Mouse (Mus musculus) heart, postnatal 0 days (tissue): ENCODE data around the gene Rgs11. TPM values are rescaled to one million over a fixed set of nuclear protein-coding genes. Genes with fewer than 3 reads are reported as not detected.
A peak's percentile ranks its signal among the peaks of the same experiment; 100 is the strongest.
"Not testable (repeated sequence)": the region's sequence is repeated elsewhere in the genome, so short reads cannot be mapped to it uniquely, and the experiment has no call there.

Source experiments
- ATAC-seq: fragments of 200-750 bp; cut with Nextera tagmentation; 2 replicates; pipeline ENCODE4 v1.8.0; 2017; ENCODE audit warnings: low read depth, moderate number of reproducible peaks, moderate library complexity; ENCODE audit not compliant: insufficient read depth
- DNase-seq: peaks from one replicate; pipeline ENCODE4 v3.0.0-alpha.2; 2016; ENCODE audit warnings: low spot score
- H3K27ac ChIP-seq: fragments of 300-500 bp; sonication (generic); 2 replicates; pipeline ENCODE4 v1.5.1; 2014; ENCODE audit warnings: low read depth, mild to moderate bottlenecking
- H3K27me3 ChIP-seq: fragments of 300-500 bp; sonication (generic); 2 replicates; pipeline ENCODE4 v1.6.1; 2014; ENCODE audit warnings: low read length, mixed read lengths; ENCODE audit not compliant: control insufficient read depth, insufficient read depth
- H3K36me3 ChIP-seq: fragments of 300-500 bp; sonication (generic); replicated peaks from 2 replicates; pipeline ENCODE4 v1.6.1; 2014; ENCODE audit warnings: low read length, mixed read lengths; ENCODE audit not compliant: control insufficient read depth, insufficient read depth
- H3K4me1 ChIP-seq: fragments of 300-500 bp; sonication (generic); 2 replicates; pipeline ENCODE4 v1.6.1; 2014; ENCODE audit warnings: antibody characterized with exemption; ENCODE audit not compliant: control insufficient read depth, insufficient read depth
- H3K4me2 ChIP-seq: fragments of 300-500 bp; sonication (generic); 2 replicates; pipeline ENCODE4 v1.6.1; 2014; ENCODE audit warnings: low read depth, mild to moderate bottlenecking, low read length, moderate library complexity
- H3K4me3 ChIP-seq: fragments of 300-500 bp; sonication (generic); 2 replicates; pipeline ENCODE4 v1.5.1; 2014; ENCODE audit warnings: low read depth, low read length
- H3K9ac ChIP-seq: fragments of 300-500 bp; sonication (generic); replicated peaks from 2 replicates; pipeline ENCODE4 v1.6.1; 2014; ENCODE audit warnings: low read depth, low read length, mixed read lengths
- H3K9me3 ChIP-seq: fragments of 300-500 bp; sonication (generic); replicated peaks from 2 replicates; pipeline ENCODE4 v1.6.1; 2016; ENCODE audit warnings: low read length; ENCODE audit not compliant: control insufficient read depth
- CTCF ChIP-seq: IDR thresholded peaks from 2 replicates; pipeline ENCODE4 v1.5.1; 2016; ENCODE audit warnings: antibody characterized with exemption, control low read depth, low read depth
- EP300 ChIP-seq: IDR thresholded peaks from 2 replicates; pipeline ENCODE4 v1.6.1; 2016; ENCODE audit warnings: antibody characterized with exemption, low read depth
- WGBS: fragments of 180-500 bp; shearing (Covaris S2); extraction: QIAGEN DNeasy Blood & Tissue Kit; methylation state at CpG from one replicate; pipeline ENCODE4 v1.1.7; 2014; 5-methylcytosine and 5-hydroxymethylcytosine counted together
- polyA plus RNA-seq: library from polyadenylated mRNA; unstranded; fragments of >200 nt; fragmentation: Nextera tagmentation; extraction: Ambion mirVana; gene quantifications from 2 replicates; pipeline ENCODE4 v1.2.1, GENCODE M21; 2015
- total RNA-seq: library from RNA; depleted of rRNA; stranded (reverse); fragments of >200 nt; gene quantifications from 2 replicates; pipeline ENCODE4 v1.2.3, GENCODE M21; 2014; ENCODE audit warnings: low replicate concordance; rRNA removed

The Rgs11 gene
- 1.5 and 6.4 TPM in 2 replicates for total RNA-seq
- polyA plus RNA-seq = 1.2 and 1.5 TPM in 2 replicates

DNA sequence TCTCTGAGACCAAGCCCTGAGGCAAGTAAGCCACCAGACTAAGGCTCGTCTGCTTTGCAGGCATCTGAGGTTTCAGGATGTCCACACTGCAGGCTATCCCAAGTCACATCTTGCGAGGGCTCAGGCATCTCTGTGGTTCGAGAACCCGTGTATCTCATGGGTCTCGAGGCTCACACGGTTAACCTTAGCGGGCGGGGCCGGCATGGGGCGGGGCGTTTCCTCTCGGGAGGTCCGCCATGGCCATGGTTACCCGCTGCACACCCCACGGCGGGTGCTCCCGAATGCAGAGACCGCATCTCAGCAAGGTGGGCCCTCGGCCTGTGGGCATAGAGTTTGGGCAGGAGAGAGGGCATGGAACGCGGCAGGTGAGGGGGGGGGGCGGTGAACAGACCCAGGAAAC lies at the start of gene Rgs11:
Gene Rgs11 (plus strand): TSS at position 215 of the 400 bp plus-strand sequence.
- H3K9ac ChIP-seq = no peak within 1 kb of the TSS
- H3K27me3 ChIP-seq = peaks cover 50% of the 10 kb centered on the region
- no peaks in the 10 kb centered on the region; the same call in 1 of the 2 replicates for H3K36me3 ChIP-seq
- H3K4me2 ChIP-seq = peak within 1 kb of the TSS; percentile 87
- no peaks in the 10 kb centered on the region for H3K9me3 ChIP-seq
- 2% methylated on average over 21 of the region's 22 CpGs for WGBS
- DNase-seq = no peak
- peaks cover 14% of the 10 kb centered on the region for H3K4me1 ChIP-seq
- no peak for TF ChIP-seq EP300
- TF ChIP-seq CTCF = no peak
- H3K4me3 ChIP-seq = peak within 1 kb of the TSS; percentile 50
- H3K27ac ChIP-seq = no peak within 1 kb of the TSS
- no peak for ATAC-seq

DNA sequence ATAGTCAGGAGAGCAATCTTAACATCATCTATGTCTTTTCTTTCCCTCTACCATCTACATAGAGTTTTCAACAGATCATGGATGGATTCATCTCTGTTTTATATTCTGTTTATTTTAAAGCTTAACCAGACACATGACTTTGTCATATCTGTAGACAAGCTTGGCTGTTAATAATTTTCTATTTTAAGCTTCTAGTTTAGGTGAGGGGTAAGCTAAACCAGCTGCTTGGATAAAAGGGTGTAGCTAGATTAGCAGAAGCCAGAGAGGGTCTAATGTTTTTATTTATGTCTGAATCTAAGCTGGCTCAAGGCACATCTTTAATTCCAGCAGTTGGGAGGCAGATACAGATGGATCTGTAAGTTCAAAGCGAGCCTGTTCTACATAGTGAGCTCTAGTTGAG lies 40.0 kb upstream of the Rgs11 start:
- no peaks in the 10 kb centered on the region for H3K27me3 ChIP-seq
- no peaks in the 10 kb centered on the region for H3K4me1 ChIP-seq
- no peaks in the 10 kb centered on the region for H3K9me3 ChIP-seq
- peak overlapping the region; percentile 7 for H3K4me2 ChIP-seq
- no peaks in the 10 kb centered on the region for H3K36me3 ChIP-seq
- 76% methylated on average over 1 of the region's 1 CpGs for WGBS
- no peak overlapping the region for H3K9ac ChIP-seq
- ATAC-seq = no peak
- TF ChIP-seq CTCF = no peak
- peak; percentile 41; the same call in 1 of the 2 replicates for TF ChIP-seq EP300
- H3K4me3 ChIP-seq = no peak overlapping the region
- peak; percentile 53 for DNase-seq
- peak overlapping the region; percentile 66 for H3K27ac ChIP-seq

DNA sequence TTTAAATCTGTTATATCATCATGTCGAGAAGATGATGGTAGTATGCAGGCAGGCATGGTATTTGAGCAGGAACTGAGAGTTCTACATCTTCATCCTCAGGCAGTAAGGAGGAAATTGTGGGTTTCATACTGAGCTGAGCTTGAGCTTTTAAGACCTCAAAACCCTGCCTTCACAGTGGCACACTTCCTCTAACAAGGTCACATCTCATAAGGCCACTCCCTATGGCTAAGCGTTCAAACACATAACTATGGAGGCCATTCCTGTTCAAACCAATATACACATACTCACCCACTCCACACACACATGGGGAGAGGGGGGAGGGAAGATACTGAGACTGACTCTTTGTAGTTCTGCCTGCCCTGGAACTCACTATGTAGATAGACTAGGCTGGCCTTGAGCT lies 34.7 kb upstream of the Rgs11 start:
- H3K9ac ChIP-seq = no peak overlapping the region
- no peaks in the 10 kb centered on the region for H3K27me3 ChIP-seq
- no peak overlapping the region for H3K4me3 ChIP-seq
- DNase-seq = no peak
- no peaks in the 10 kb centered on the region for H3K9me3 ChIP-seq
- H3K4me2 ChIP-seq = no peak overlapping the region
- no peak for TF ChIP-seq CTCF
- no peak for TF ChIP-seq EP300
- H3K27ac ChIP-seq = no peak overlapping the region; the same call in 1 of the 2 replicates
- WGBS = 80% methylated on average over 2 of the region's 2 CpGs
- H3K36me3 ChIP-seq = no peaks in the 10 kb centered on the region
- no peak for ATAC-seq
- no peaks in the 10 kb centered on the region for H3K4me1 ChIP-seq

DNA sequence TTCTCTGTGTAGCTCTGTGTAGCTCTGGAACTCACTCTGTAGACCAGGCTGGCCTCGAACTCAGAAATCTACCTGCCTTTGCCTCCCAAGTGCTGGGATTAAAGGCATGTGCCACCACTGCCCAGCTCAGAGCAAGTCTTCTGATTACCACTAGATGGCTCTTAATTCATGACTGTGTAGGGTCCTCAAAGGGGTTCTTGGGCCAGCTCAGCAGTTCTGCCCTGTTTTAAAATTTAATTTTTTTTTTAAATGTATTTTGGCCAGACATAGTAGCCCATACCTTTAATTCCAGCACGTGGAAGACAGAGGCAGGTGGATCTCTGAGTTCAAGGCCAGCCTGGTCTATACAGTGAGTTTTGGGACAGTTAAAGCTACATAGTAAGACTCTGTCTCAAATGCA lies 27.5 kb upstream of the Rgs11 start:
- not testable (repeated sequence) for H3K27me3 ChIP-seq, H3K4me3 ChIP-seq, DNase-seq, ATAC-seq, H3K9me3 ChIP-seq, H3K27ac ChIP-seq, H3K4me1 ChIP-seq, H3K9ac ChIP-seq, H3K4me2 ChIP-seq
- peaks cover 13% of the 10 kb centered on the region; the same call in 1 of the 2 replicates for H3K36me3 ChIP-seq
- peak; percentile 8; the same call in 1 of the 2 replicates for TF ChIP-seq CTCF
- WGBS = 84% methylated on average over 2 of the region's 2 CpGs

DNA sequence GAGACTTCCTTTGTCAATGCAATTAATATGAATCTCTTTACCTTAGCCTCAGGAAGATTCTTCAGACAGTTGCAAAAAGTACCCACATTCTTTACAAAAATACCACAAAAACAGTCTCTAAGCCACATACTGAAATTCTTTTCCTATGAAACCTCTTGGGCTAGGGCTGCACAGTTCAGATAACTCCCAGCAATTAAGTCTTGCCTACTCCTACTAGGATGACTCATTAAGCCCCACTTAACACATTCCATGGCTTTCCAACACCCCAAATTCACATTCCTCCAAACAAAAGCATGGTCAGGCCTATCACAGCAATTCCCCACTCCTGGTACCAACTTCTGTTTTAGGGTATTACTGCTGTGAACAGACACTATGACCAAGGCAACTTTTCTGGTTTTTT lies 24.1 kb upstream of the Rgs11 start:
- Histone ChIP-seq H3K4me1 (no peaks in the 10 kb centered on the region), H3K36me3 (peaks cover 25% of the 10 kb centered on the region), H3K9ac (no peak overlapping the region), H3K9me3 (no peaks in the 10 kb centered on the region), H3K4me2 (no peak overlapping the region), H3K27me3 (no peaks in the 10 kb centered on the region), H3K4me3 (no peak overlapping the region), H3K27ac (no peak overlapping the region)
- no peak for DNase-seq
- TF ChIP-seq EP300 (no peak), CTCF (no peak)
- ATAC-seq = no peak

DNA sequence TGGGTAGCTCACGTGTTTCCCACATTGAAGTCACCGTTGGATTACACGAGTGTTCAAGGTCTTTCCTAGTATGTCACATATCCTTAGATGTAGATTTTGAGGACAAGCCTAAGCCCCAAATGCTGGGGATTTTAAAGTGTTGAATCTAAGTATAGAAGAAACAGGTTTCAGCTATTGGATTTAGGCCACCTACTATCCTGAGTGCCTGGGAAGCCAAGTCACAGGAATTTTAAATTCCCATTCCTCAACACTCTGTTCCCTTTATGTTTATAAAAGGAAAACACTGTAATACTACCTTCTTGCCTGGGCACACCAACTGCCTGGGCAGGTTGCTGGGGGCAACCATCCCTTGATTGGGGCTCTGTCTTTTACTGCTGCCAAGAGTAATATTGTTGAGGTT lies 21.6 kb upstream of the Rgs11 start:
- DNase-seq (no peak), ATAC-seq (no peak)
- no peak for TF ChIP-seq CTCF
- TF ChIP-seq EP300 = no peak
- Histone ChIP-seq H3K36me3 (peaks cover 35% of the 10 kb centered on the region), H3K4me1 (no peaks in the 10 kb centered on the region), H3K4me3 (no peak overlapping the region), H3K27me3 (no peaks in the 10 kb centered on the region), H3K27ac (no peak overlapping the region), H3K9me3 (no peaks in the 10 kb centered on the region), H3K4me2 (no peak overlapping the region), H3K9ac (no peak overlapping the region)
- WGBS = 99% methylated on average over 3 of the region's 3 CpGs
